Mouse (Mus musculus): ENCODE results near the gene Mybpc1. TPM values are rescaled to one million over a fixed set of nuclear protein-coding genes. Genes with fewer than 3 reads are reported as not detected.
"Not testable (repeated sequence)": the region's sequence is repeated elsewhere in the genome, so short reads cannot be mapped to it uniquely, and the experiment has no call there.

The Mybpc1 gene
- polyA plus RNA-seq, 1 experiment from 2014 or later, result 2.8 TPM

DNA sequence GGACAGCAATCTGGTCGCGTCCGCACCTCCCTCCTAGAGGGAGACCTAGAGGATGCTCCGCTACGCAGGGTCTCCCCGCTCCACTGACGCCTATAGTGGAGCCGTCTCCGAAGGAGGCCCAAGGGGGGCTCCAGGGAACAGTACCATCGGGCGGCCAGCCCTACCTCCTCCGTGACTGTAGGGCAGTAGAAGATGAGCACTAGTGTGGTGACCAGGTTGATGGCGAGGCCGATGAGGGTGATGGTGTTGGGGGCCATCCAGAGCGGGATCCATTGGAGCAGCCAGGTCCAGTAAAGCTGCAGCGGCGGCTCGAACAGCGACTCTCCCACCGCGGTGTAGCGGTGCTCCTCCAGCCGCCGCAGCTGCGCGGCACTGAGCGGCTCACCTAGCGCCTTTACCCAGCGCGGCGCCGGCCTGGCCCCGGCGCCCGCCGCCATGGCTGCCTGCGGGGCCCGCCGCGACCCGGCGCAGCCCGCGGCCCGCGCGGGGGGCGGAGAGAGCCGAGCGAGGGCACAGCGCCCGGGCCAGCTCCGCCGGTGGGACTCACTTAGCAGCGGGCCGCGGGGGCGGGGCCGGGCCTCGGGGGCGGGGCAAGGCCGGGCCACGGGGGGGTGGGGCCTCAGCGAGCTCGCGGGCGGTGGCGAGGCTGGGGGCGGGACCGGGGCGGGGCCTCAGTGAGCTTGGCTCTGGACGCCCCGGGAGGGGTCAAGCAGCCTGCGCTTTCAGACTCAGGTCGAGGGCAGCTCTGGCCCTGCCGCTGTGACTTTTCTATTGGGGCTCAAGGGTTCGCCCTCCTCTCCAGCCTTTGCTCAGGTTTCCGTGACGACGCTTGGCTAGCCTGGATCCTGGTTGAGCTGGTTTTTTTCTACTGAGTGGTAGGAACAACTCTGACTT lies 101.3 kb downstream of the Mybpc1 start, which contains the start of gene Chpt1:
Chpt1 (minus strand) TSS at position 653 of the 894 bp plus-strand sequence.
- 0% methylated on average over 52 of the region's 80 CpGs for WGBS
- peak within 1 kb of the TSS; percentile 77 for H3K4me3 ChIP-seq
- peak within 1 kb of the TSS; percentile 75 for H3K4me2 ChIP-seq
- H3K36me3 ChIP-seq, result no peaks in the 10 kb centered on the region
- H3K9me3 ChIP-seq, result no peaks in the 10 kb centered on the region
- no peaks in the 10 kb centered on the region for H3K27me3 ChIP-seq
- H3K27ac ChIP-seq (replicated peaks), result peak within 1 kb of the TSS; percentile 86
- peaks cover 30% of the 10 kb centered on the region for H3K4me1 ChIP-seq (replicated peaks)
- peak; percentile 96 for ATAC-seq (ENCODE audit: low read depth)
- H3K9ac ChIP-seq, result peak within 1 kb of the TSS; percentile 91

DNA sequence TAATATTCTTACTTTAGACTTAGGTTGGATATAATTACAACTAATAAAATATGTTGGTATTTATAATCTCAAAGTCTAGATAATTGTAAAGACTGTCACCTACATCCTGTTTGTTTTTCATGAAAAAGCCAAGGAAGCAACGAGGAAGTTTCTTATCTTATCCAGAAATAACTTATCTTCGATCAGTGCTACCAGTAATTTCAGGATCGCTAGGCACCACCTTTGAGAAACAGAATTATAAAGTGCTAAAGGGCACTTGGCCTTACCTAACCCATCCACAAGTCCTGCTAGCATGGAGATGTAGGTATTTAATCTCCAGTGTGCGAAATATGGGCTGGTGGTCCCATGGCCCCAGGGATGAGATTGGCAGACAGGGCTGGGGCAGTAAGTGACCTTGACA lies 102.0 kb downstream of the Mybpc1 start:
- peak overlapping the region; percentile 91 for H3K9ac ChIP-seq
- H3K36me3 ChIP-seq, result no peaks in the 10 kb centered on the region
- H3K9me3 ChIP-seq, result no peaks in the 10 kb centered on the region
- peak; percentile 2; the same call in 1 of the 2 replicates for ATAC-seq (ENCODE audit: low read depth)
- H3K27ac ChIP-seq (replicated peaks), result peak overlapping the region; percentile 86
- peak overlapping the region; percentile 77 for H3K4me3 ChIP-seq
- H3K4me1 ChIP-seq (replicated peaks), result peaks cover 30% of the 10 kb centered on the region
- H3K27me3 ChIP-seq, result no peaks in the 10 kb centered on the region
- 54% methylated on average over 4 of the region's 4 CpGs for WGBS
- peak overlapping the region; percentile 75 for H3K4me2 ChIP-seq

DNA sequence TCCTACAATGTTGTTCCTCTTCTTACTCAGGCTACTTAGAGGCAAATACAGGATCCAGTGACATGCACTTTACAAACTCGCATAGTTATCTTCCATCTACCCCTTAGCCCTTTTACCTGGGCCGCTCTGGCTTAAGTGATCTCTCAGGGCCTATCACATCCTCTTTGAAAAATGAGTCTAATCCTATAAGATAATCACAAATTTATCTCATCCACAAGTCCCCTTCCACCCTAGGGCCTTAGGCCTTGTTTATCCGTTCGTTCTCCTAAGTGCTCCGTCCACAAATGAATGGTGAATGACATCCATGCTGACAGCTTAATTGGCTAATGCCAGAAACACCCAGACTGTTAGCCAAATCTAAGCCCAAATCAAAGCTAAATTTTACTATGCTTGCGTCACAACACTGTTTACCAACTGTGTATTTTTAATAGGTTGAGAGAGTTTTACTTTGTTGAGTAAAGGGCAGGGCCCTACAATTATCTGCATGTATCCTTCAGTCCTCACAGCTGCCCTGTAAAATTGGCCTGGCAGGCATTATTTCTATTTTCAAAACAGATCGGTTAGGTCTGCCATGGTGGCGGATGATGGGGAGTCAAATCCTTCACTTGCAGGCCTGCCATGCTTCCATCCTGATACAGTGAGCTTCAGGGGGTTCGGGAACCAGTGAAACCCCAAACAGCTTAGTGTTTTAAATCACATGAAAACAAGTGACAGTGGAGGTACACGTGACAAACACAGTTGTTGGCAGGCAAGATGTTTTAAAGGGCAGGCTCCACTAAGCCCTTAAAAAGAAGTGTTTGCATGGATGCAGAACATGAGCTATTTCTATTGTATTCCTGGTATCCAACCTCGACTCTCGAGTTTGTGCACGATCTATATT lies 102.8 kb downstream of the Mybpc1 start:
- Histone ChIP-seq H3K27ac (replicated peaks) (no peak overlapping the region), H3K4me3 (peak overlapping the region; percentile 77; the same call in 1 of the 2 replicates), H3K9ac (peak overlapping the region; percentile 6; the same call in 1 of the 2 replicates), H3K9me3 (no peaks in the 10 kb centered on the region), H3K36me3 (no peaks in the 10 kb centered on the region), H3K4me2 (peak overlapping the region; percentile 75), H3K27me3 (no peaks in the 10 kb centered on the region), H3K4me1 (replicated peaks) (peaks cover 30% of the 10 kb centered on the region)
- no peak for ATAC-seq (ENCODE audit: low read depth)
- WGBS, result 73% methylated on average over 13 of the region's 13 CpGs

DNA sequence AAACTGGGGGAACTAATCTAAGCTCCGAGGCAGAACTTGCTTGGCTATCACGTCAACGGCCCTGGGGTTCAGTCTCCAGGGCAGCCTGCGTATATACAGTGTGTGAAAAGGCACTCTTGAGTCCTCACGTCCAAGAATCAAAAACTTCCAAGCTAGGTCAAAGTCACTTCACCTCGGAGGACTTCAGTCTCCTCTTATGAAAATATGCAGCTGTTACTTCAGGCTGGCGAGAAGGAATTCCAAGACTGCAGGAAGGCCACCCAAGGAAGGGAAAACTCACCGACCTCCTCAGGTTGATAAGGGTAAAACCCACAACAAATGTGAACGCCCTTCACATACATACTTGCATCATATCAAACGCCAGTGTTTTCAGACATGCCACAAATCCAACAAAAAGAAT lies 103.6 kb downstream of the Mybpc1 start:
- H3K9ac ChIP-seq, result no peak overlapping the region
- peaks cover 30% of the 10 kb centered on the region for H3K4me1 ChIP-seq (replicated peaks)
- no peaks in the 10 kb centered on the region for H3K27me3 ChIP-seq
- no peak overlapping the region for H3K4me3 ChIP-seq
- WGBS, result 85% methylated on average over 10 of the region's 10 CpGs
- H3K27ac ChIP-seq (replicated peaks), result no peak overlapping the region
- H3K4me2 ChIP-seq, result 0 out of 2 replicates have a peak overlapping the region, but pooled peaks have one; percentile 75
- H3K36me3 ChIP-seq, result no peaks in the 10 kb centered on the region
- no peaks in the 10 kb centered on the region for H3K9me3 ChIP-seq
- no peak for ATAC-seq (ENCODE audit: low read depth)

DNA sequence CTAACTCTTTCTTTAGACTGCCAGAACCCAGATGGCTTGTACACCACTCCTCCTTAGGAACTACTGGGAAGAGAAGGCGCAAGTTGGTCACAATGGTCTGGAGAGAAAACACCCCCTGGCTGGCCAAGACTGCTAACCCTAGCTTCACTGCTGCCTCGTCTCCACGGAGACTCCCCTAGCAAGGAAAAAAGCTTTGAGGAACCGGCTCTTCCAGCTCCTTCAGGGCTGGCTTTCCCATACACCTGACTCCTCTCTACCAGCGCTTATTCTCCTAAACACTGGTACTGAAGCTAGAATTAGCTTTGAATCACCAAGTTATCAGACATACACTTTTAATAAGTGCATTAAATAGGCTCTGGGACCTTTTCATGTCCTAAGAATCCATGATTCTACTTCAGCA lies 105.0 kb downstream of the Mybpc1 start:
- no peak overlapping the region for H3K27ac ChIP-seq (replicated peaks)
- no peaks in the 10 kb centered on the region for H3K36me3 ChIP-seq
- H3K27me3 ChIP-seq, result no peaks in the 10 kb centered on the region
- no peak overlapping the region for H3K9ac ChIP-seq
- H3K4me1 ChIP-seq (replicated peaks), result peaks cover 30% of the 10 kb centered on the region
- H3K4me3 ChIP-seq, result no peak overlapping the region
- ATAC-seq (ENCODE audit: low read depth), result no peak
- no peaks in the 10 kb centered on the region for H3K9me3 ChIP-seq
- WGBS, result 69% methylated on average over 5 of the region's 5 CpGs
- no peak overlapping the region for H3K4me2 ChIP-seq

DNA sequence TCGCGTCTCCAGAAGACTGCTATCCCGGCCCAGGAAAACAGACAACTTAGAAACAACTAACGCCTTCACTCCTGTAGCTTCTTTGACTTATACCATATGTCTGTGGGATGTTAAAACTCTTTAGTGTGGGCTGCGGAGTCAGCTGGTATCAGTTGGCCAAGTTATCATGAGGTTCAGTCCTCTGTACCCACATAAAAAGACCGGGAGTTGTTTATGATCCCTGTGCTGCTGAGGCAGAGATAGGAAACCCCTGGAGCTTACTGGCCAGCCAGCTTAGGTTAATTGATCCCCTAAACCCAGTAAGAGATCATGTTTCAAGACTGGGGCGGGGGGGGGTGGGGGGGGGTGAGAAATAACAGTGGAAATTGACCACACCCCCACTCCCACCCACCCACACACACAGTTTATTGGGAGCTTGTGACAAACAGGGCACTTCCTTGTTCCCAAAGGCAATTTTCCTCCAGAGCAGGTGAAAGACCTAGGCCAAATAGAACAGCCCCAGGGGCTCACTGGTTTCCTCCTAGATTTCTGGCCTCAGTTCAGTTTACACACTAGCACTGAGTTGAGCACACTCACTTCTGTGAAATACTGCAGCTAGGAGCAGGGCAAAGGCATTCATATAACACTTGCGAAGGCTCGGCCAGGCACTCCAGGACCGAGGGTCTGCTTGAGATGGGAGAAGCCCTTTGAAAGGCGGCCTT lies 107.9 kb downstream of the Mybpc1 start:
- Histone ChIP-seq H3K4me3 (no peak overlapping the region), H3K27ac (replicated peaks) (no peak overlapping the region), H3K9me3 (no peaks in the 10 kb centered on the region), H3K4me2 (no peak overlapping the region), H3K36me3 (no peaks in the 10 kb centered on the region), H3K9ac (no peak overlapping the region), H3K27me3 (no peaks in the 10 kb centered on the region), H3K4me1 (replicated peaks) (peaks cover 22% of the 10 kb centered on the region)
- ATAC-seq (ENCODE audit: low read depth), result no peak
- 55% methylated on average over 11 of the region's 11 CpGs for WGBS

DNA sequence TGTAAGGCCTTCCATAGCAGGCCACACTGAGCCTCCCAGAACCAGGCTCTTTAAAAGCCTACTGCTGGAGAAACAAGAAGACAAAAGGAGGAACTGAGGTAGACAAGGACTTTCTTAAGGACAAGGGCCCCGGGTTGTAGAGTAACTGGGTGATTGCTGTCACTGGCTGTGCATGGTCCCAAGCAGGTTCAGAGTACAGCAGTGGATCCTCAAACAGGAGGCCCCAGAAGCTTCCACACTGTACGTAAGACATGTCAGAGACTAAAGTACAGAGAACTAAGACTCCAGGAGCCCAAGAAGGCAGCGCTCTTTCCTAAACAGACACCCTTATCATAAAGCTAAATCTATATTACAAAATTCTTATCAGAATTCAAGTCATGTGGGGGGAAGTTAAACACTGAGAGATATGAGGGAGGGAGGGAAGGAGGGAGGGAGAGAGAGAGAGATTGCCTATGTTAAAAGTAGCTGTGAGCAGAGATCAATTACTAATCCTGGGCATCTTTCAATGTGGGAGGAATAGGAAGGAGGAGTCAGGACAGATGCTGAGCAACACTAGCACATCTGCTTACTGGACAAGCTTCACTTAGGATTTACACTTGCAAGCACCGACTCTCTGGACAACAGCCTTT lies 109.9 kb downstream of the Mybpc1 start:
- no peak for ATAC-seq (ENCODE audit: low read depth)
- 86% methylated on average over 4 of the region's 4 CpGs for WGBS
- peaks cover 9% of the 10 kb centered on the region; the same call in 1 of the 2 replicates for H3K4me1 ChIP-seq (replicated peaks)

DNA sequence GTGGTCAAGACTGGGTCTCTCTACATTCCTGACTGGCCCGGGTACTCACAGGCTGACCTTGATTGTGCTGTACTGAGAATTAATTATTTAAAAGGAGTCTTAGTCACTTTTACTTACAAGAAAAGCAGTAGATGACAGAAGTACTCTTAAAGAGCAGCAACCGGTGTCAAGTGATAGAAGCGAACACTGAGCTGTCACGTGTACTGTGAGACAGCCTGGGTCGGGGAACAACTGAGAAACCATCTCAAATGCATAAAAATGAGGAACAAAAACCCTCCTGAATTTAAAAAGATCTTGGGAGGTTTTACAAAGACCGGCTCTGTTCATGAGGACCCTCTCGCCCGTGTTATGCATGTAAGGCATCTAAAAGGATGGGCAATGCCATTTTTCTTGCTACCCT lies 112.3 kb downstream of the Mybpc1 start:
- 53% methylated on average over 8 of the region's 8 CpGs for WGBS
- H3K4me3 ChIP-seq, result no peak overlapping the region
- H3K27ac ChIP-seq (replicated peaks), result no peak overlapping the region
- H3K27me3 ChIP-seq, result no peaks in the 10 kb centered on the region
- no peak; the same call in 1 of the 2 replicates for ATAC-seq (ENCODE audit: low read depth)
- no peaks in the 10 kb centered on the region for H3K9me3 ChIP-seq
- no peak overlapping the region for H3K9ac ChIP-seq
- no peaks in the 10 kb centered on the region for H3K36me3 ChIP-seq
- peaks cover 9% of the 10 kb centered on the region; the same call in 1 of the 2 replicates for H3K4me1 ChIP-seq (replicated peaks)
- no peak overlapping the region for H3K4me2 ChIP-seq

More for the DNA sequence above, 109.9 kb downstream of the Mybpc1 start:
- Histone ChIP-seq H3K9me3 (no peaks in the 10 kb centered on the region), H3K27ac (replicated peaks) (no peak overlapping the region), H3K4me2 (no peak overlapping the region), H3K36me3 (no peaks in the 10 kb centered on the region), H3K9ac (no peak overlapping the region), H3K27me3 (no peaks in the 10 kb centered on the region), H3K4me3 (no peak overlapping the region)

DNA sequence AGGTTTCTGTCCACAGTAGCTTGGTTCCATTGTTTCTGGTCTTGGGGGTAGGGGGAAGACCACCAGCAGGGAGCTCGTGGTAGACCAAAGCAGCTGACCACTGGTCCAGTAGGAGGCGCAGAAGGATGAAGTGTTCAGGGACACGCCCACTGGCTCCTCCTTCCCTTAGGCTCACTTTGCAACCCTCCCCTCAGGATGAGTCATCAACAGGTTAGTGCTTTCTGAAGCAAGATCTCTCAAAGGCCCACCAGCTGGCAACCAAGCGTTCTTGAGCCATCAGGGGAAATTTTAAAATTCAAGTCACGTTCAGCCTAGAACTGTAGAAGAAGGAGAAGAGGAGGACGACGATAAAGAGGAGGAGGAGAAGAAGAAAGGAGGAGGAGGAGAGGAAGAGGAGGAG lies 113.3 kb downstream of the Mybpc1 start:
- no peaks in the 10 kb centered on the region for H3K36me3 ChIP-seq
- 74% methylated on average over 7 of the region's 7 CpGs for WGBS
- no peak overlapping the region for H3K27ac ChIP-seq (replicated peaks)
- no peak overlapping the region for H3K4me2 ChIP-seq
- H3K4me1 ChIP-seq (replicated peaks), result peaks cover 9% of the 10 kb centered on the region; the same call in 1 of the 2 replicates
- H3K27me3 ChIP-seq, result no peaks in the 10 kb centered on the region
- no peak overlapping the region for H3K4me3 ChIP-seq
- H3K9me3 ChIP-seq, result no peaks in the 10 kb centered on the region
- no peak for ATAC-seq (ENCODE audit: low read depth)
- no peak overlapping the region for H3K9ac ChIP-seq

DNA sequence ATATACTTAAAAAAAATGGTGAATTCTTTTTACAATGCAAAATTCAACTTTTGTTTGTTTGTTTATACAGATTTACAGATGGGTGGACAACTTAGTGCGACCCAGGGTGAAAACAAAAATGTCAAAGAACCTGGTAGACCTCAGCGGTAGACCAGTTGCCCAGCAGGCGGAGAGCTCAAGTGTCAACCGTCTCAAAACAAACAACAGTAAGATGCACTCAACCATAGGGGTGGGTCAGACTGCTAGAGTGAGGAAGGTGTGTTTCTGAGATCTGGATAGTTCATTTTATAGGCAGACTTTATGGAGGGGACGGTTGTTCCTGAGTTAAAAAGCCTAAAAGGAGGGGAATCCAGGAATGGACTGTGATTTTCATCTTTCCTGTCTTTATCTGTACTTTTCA lies 116.3 kb downstream of the Mybpc1 start:
- no peak overlapping the region for H3K27ac ChIP-seq (replicated peaks)
- no peaks in the 10 kb centered on the region for H3K9me3 ChIP-seq
- 92% methylated on average over 5 of the region's 5 CpGs for WGBS
- H3K27me3 ChIP-seq, result no peaks in the 10 kb centered on the region
- no peak overlapping the region for H3K4me3 ChIP-seq
- H3K9ac ChIP-seq, result no peak overlapping the region
- ATAC-seq (ENCODE audit: low read depth), result no peak
- peaks cover 9% of the 10 kb centered on the region; the same call in 1 of the 2 replicates for H3K4me1 ChIP-seq (replicated peaks)
- no peak overlapping the region for H3K4me2 ChIP-seq
- peaks cover 11% of the 10 kb centered on the region; the same call in 1 of the 2 replicates for H3K36me3 ChIP-seq

DNA sequence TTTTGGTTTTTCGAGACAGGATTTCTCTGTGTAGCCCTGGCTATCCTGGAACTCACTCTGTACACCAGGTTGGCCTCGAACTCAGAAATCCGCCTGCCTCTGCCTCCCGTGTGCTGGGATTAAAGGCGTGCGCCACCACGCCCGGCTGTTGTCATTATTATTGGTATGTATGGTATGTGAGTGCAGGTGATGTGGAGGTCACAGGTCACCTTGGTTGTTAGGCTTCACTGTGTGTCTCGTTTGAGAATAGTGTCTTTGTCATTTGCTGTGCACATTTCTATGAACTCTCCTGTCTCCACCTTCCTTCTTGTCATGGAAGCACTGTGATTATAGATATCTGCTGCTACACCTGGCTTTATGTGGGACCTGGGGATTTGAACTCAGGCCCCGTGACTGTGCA lies 122.1 kb downstream of the Mybpc1 start:
- H3K9me3 ChIP-seq; H3K4me1 ChIP-seq (replicated peaks); ATAC-seq (ENCODE audit: low read depth); H3K4me2 ChIP-seq; H3K4me3 ChIP-seq; H3K27ac ChIP-seq (replicated peaks); H3K27me3 ChIP-seq; H3K9ac ChIP-seq: not testable (repeated sequence)
- H3K36me3 ChIP-seq, result peaks cover 11% of the 10 kb centered on the region; the same call in 1 of the 2 replicates
- 89% methylated on average over 10 of the region's 10 CpGs for WGBS
